Mouse (Mus musculus): Measurements from ENCODE around the gene Knop1. TPM values are rescaled to one million over a fixed set of nuclear protein-coding genes. Genes with fewer than 3 reads are reported as not detected.

The Knop1 gene
- polyA plus RNA-seq, 1 experiment from 2014 or later = 118 TPM

DNA sequence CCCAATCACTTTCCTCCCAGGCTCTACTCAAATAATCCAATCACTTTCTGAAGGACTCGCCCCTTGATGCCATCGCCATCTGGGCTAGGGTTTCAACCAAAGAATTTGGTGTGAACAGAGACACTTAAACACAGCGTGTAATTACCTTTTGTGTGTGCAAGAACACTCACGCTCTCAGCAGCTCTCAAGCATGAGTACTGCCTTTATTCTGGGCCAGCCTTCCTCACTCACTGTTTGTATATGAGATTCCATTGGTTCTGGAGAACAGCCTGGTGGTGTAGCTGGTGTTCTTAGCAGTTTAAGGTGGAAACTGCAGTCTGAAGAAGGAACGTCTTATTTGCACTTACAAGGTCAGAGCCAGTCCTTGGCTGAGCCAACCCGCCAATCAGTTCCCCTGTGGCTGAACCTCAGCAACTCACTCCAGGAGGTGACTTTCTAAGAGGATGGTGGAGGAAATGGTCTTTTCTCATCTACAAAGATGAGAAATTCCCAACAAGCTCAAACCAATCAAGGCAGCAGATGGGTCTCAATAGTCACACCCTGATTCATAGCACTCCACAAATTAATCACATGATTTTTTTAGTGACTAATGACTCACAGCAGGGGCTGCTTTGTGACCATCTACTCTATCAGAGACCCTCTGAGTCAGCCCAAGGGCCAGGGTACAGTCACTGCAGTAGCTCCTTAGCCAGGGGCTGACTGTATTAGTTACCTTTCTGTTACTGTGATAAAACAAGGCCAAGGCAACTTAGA, 31.4 kb upstream of the Knop1 start:
- no peak overlapping the region for H3K4me3 ChIP-seq (ENCODE audit: low read depth, low read length)
- no peaks in the 10 kb centered on the region for H3K27me3 ChIP-seq (ENCODE audit: control insufficient read depth, insufficient read depth, low read length)
- H3K4me1 ChIP-seq (ENCODE audit: control insufficient read depth, insufficient read depth, low read length) = peaks cover 15% of the 10 kb centered on the region
- ATAC-seq (ENCODE audit: low FRiP score) = peak; percentile 45; the same call in 1 of the 2 replicates
- 24% methylated on average over 6 of the region's 6 CpGs for WGBS
- H3K9me3 ChIP-seq (ENCODE audit: control insufficient read depth, low read length) = no peaks in the 10 kb centered on the region
- peak; percentile 90 for DNase-seq (ENCODE audit: low spot score, missing footprints)
- H3K36me3 ChIP-seq (ENCODE audit: control insufficient read depth, insufficient read depth, low read length) = no peaks in the 10 kb centered on the region
- no peak overlapping the region for H3K27ac ChIP-seq (ENCODE audit: low read depth, low read length)
- H3K4me2 ChIP-seq = no peak overlapping the region
- H3K9ac ChIP-seq (ENCODE audit: low read length) = no peak overlapping the region

DNA sequence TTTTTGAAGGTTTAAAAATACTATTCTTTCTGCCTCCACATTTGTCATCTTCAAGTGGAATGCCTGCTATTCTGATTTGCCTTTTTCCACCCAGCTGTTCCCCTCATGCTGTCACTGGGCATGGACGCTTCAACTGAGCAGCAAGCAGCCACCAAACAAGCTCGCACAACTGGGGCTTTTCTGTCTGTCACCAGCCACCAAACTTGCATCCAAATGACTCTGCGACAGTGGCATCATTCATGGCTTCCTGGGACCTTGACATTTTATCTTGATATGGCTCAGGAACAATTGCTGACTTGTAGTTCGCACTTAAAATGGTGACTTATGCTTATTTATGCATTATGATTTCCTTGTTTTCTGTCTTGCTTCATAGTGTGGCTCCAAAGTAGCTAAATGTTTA, 28.9 kb upstream of the Knop1 start:
- Histone ChIP-seq H3K4me1 (ENCODE audit: control insufficient read depth, insufficient read depth, low read length) (peaks cover 15% of the 10 kb centered on the region), H3K4me2 (no peak overlapping the region), H3K36me3 (ENCODE audit: control insufficient read depth, insufficient read depth, low read length) (no peaks in the 10 kb centered on the region), H3K9me3 (ENCODE audit: control insufficient read depth, low read length) (no peaks in the 10 kb centered on the region), H3K9ac (ENCODE audit: low read length) (no peak overlapping the region), H3K4me3 (ENCODE audit: low read depth, low read length) (no peak overlapping the region), H3K27me3 (ENCODE audit: control insufficient read depth, insufficient read depth, low read length) (no peaks in the 10 kb centered on the region), H3K27ac (ENCODE audit: low read depth, low read length) (no peak overlapping the region)
- WGBS = 84% methylated on average over 4 of the region's 4 CpGs
- ATAC-seq (ENCODE audit: low FRiP score) (no peak), DNase-seq (ENCODE audit: low spot score, missing footprints) (no peak)

DNA sequence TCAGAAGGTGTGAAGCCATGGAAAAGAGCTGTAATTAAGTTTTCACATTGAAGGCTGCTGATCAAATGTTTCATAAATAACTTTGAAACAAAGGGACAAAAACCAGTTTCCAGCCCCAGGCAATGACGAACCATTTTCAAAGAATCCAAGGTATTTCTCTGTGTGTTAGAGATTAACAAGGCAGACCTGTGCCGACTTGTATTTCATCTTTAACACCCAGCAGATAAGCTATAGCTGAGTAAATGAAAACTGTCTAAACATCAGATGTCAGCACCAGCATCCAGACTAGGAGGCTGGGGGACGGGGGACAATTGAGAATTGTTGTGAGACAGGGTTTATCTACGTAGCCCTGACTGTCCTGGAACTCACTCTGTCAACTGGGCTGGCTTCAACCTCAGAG, 27.9 kb upstream of the Knop1 start:
- Histone ChIP-seq H3K4me1 (ENCODE audit: control insufficient read depth, insufficient read depth, low read length) (peaks cover 13% of the 10 kb centered on the region), H3K27ac (ENCODE audit: low read depth, low read length) (no peak overlapping the region), H3K27me3 (ENCODE audit: control insufficient read depth, insufficient read depth, low read length) (no peaks in the 10 kb centered on the region), H3K9ac (ENCODE audit: low read length) (no peak overlapping the region), H3K9me3 (ENCODE audit: control insufficient read depth, low read length) (no peaks in the 10 kb centered on the region), H3K4me3 (ENCODE audit: low read depth, low read length) (no peak overlapping the region), H3K4me2 (no peak overlapping the region), H3K36me3 (ENCODE audit: control insufficient read depth, insufficient read depth, low read length) (no peaks in the 10 kb centered on the region)
- ATAC-seq (ENCODE audit: low FRiP score) (no peak), DNase-seq (ENCODE audit: low spot score, missing footprints) (no peak)
- WGBS = 75% methylated on average over 4 of the region's 4 CpGs

DNA sequence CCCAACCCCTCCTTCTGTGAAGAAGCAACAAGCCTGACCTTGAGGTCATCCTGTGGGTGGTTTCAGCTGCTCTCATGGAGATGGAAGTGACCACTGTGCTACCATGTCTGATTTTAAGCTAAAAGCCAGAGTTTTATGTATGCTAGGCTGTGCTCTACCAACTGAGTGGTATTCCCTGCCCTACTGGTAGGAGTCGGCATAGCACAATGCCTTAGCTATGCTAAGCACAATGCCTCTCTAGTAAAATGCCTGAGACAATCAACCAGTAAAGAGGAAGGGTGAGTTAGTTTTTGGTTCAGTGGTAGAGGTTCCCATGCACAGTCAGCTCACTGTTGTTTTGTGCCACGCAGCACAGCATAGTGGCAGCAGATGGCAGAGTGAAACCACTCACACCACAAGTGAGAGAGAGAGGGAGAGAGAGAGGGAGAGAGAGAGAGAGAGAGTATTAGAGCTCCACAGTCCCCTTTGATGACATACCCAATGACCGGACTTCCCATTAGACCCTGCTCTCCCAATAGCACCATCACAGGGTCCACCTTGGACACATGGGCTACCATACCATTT, 23.5 kb upstream of the Knop1 start:
- H3K36me3 ChIP-seq (ENCODE audit: control insufficient read depth, insufficient read depth, low read length) = no peaks in the 10 kb centered on the region
- WGBS = 79% methylated on average over 3 of the region's 3 CpGs
- H3K4me3 ChIP-seq (ENCODE audit: low read depth, low read length) = no peak overlapping the region
- H3K27me3 ChIP-seq (ENCODE audit: control insufficient read depth, insufficient read depth, low read length) = no peaks in the 10 kb centered on the region
- H3K4me1 ChIP-seq (ENCODE audit: control insufficient read depth, insufficient read depth, low read length) = no peaks in the 10 kb centered on the region
- H3K9me3 ChIP-seq (ENCODE audit: control insufficient read depth, low read length) = no peaks in the 10 kb centered on the region
- H3K27ac ChIP-seq (ENCODE audit: low read depth, low read length) = no peak overlapping the region
- H3K9ac ChIP-seq (ENCODE audit: low read length) = no peak overlapping the region
- H3K4me2 ChIP-seq = no peak overlapping the region
- DNase-seq (ENCODE audit: low spot score, missing footprints) = no peak
- 0 out of 2 replicates have a peak, but pooled peaks have one; percentile 9 for ATAC-seq (ENCODE audit: low FRiP score)

DNA sequence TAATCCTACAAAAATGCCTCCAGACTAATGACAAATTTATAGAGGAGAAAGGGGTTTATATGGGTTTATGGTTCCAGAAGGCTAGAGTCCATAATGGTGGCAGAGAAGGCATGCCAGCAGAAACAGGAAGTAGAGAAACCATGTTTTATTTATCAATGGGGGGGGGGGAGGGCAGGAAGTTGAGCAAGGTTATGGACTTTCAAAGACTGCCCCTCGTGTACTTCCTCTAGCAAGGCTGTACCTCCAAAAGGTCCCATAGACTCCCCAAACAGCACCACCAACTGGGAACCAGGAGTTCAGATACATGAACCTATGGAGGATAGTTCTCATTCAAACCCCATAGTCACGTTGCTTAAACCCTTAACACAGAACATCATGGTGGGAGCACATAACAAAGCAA, 9.3 kb upstream of the Knop1 start:
- H3K27me3 ChIP-seq (ENCODE audit: control insufficient read depth, insufficient read depth, low read length) = no peaks in the 10 kb centered on the region
- no peaks in the 10 kb centered on the region for H3K36me3 ChIP-seq (ENCODE audit: control insufficient read depth, insufficient read depth, low read length)
- no peak overlapping the region for H3K27ac ChIP-seq (ENCODE audit: low read depth, low read length)
- H3K4me2 ChIP-seq = no peak overlapping the region
- H3K9ac ChIP-seq (ENCODE audit: low read length) = no peak overlapping the region
- H3K4me1 ChIP-seq (ENCODE audit: control insufficient read depth, insufficient read depth, low read length) = no peaks in the 10 kb centered on the region
- DNase-seq (ENCODE audit: low spot score, missing footprints) (no peak), ATAC-seq (ENCODE audit: low FRiP score) (no peak)
- no peak overlapping the region for H3K4me3 ChIP-seq (ENCODE audit: low read depth, low read length)
- 82% methylated on average over 2 of the region's 2 CpGs for WGBS
- no peaks in the 10 kb centered on the region for H3K9me3 ChIP-seq (ENCODE audit: control insufficient read depth, low read length)

DNA sequence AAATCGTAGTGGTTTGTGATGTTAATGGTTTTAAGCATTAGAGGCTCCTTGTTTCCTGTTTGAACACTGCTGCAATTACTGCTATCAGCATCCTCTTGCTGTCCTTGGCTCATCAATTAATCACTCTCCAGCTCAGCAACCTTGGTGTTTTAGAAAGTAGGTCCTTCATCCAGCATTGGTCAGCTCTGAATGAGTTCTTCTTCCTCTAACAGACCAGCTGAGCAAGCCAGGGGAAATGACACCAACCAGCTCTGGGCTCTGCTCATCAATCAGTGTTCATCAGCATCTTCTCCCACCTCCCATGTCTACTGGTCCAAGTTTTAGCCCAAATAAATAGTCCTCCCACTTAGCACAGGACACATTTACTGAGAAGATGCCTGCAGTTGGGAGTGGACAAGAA, 2.6 kb upstream of the Knop1 start:
- H3K4me3 ChIP-seq (ENCODE audit: low read depth, low read length) = no peak overlapping the region
- H3K4me2 ChIP-seq = no peak overlapping the region
- no peak for ATAC-seq (ENCODE audit: low FRiP score)
- no peak overlapping the region for H3K9ac ChIP-seq (ENCODE audit: low read length)
- no peak for DNase-seq (ENCODE audit: low spot score, missing footprints)
- no peaks in the 10 kb centered on the region for H3K36me3 ChIP-seq (ENCODE audit: control insufficient read depth, insufficient read depth, low read length)
- H3K27me3 ChIP-seq (ENCODE audit: control insufficient read depth, insufficient read depth, low read length) = no peaks in the 10 kb centered on the region
- H3K27ac ChIP-seq (ENCODE audit: low read depth, low read length) = no peak overlapping the region
- 95% methylated on average over 1 of the region's 1 CpGs for WGBS
- H3K4me1 ChIP-seq (ENCODE audit: control insufficient read depth, insufficient read depth, low read length) = peaks cover 12% of the 10 kb centered on the region
- H3K9me3 ChIP-seq (ENCODE audit: control insufficient read depth, low read length) = no peaks in the 10 kb centered on the region

DNA sequence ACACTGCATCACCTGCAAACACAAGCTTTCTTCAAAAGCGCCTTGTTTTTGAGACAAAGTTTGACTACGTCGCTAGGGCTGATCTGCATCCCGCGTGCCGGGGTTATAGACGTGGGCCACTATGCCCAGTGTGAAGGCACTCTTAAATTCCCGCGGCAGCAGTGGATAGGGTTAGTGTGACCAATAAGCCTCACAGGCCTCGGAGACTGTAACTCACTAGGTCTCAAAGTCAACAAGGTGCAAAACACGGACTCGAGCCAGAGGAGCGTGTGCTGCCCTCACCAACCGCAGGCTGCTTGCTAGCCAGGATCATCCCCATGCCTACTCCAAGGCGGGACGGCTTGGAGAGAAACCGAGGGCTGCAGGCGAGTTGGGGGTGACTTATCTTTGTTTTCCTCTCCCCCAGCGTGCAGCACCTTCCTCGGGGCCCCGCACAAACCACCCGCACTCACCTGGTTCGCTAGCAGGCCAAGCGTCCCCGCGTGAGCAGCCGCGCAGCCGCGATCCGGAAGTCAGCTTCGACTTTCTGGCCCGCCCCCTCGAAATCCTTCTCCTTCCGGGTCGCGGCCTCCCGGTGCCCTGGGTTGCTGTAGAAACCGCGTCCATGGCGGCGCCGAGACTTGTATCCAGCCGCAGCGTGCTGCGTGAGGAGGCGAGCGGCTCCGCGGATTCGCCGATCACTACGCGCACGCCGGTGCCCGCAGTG, 730 bp downstream of the Knop1 start, which contains the start of gene Iqck:
Iqck (plus strand) TSS at position 582 of the 706 bp plus-strand sequence.
- peaks cover 12% of the 10 kb centered on the region for H3K4me1 ChIP-seq (ENCODE audit: control insufficient read depth, insufficient read depth, low read length)
- under 1% methylated on average over 57 of the region's 57 CpGs for WGBS
- ATAC-seq (ENCODE audit: low FRiP score) (peak; percentile 98), DNase-seq (ENCODE audit: low spot score, missing footprints) (peak; percentile 98)
- no peaks in the 10 kb centered on the region for H3K9me3 ChIP-seq (ENCODE audit: control insufficient read depth, low read length)
- peaks cover 14% of the 10 kb centered on the region for H3K36me3 ChIP-seq (ENCODE audit: control insufficient read depth, insufficient read depth, low read length)
- no peaks in the 10 kb centered on the region for H3K27me3 ChIP-seq (ENCODE audit: control insufficient read depth, insufficient read depth, low read length)
- H3K4me2 ChIP-seq = peak within 1 kb of the TSS; percentile 85
- peak within 1 kb of the TSS; percentile 74 for H3K9ac ChIP-seq (ENCODE audit: low read length)
- H3K27ac ChIP-seq (ENCODE audit: low read depth, low read length) = peak within 1 kb of the TSS; percentile 48; the same call in 1 of the 2 replicates
- H3K4me3 ChIP-seq (ENCODE audit: low read depth, low read length) = peak within 1 kb of the TSS; percentile 89

DNA sequence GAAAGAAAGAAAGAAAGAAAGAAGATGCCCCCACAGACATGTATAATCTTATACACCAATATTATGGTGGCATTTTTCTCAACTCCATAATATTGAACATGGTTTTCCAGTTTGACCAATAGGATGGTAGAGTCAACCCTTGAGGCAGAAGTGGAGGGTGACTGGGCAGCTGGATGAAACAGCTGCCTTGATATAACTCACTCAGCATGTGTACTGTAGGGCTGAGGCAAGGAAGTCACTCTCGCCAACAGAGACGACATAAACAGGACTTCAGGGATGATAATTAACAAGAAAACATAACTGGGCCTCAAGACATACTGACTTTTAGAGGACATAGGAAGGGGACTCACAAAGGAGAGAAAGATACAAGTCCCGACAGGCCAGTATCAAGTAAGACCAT, 1.4 kb downstream of the Knop1 start:
- peak overlapping the region; percentile 85 for H3K4me2 ChIP-seq
- no peak overlapping the region for H3K27ac ChIP-seq (ENCODE audit: low read depth, low read length)
- peak overlapping the region; percentile 74 for H3K9ac ChIP-seq (ENCODE audit: low read length)
- H3K27me3 ChIP-seq (ENCODE audit: control insufficient read depth, insufficient read depth, low read length) = no peaks in the 10 kb centered on the region
- no peak for DNase-seq (ENCODE audit: low spot score, missing footprints)
- H3K4me1 ChIP-seq (ENCODE audit: control insufficient read depth, insufficient read depth, low read length) = peaks cover 12% of the 10 kb centered on the region
- H3K36me3 ChIP-seq (ENCODE audit: control insufficient read depth, insufficient read depth, low read length) = peaks cover 14% of the 10 kb centered on the region
- 26% methylated on average over 3 of the region's 3 CpGs for WGBS
- H3K4me3 ChIP-seq (ENCODE audit: low read depth, low read length) = peak overlapping the region; percentile 89
- no peak for ATAC-seq (ENCODE audit: low FRiP score)
- H3K9me3 ChIP-seq (ENCODE audit: control insufficient read depth, low read length) = no peaks in the 10 kb centered on the region

DNA sequence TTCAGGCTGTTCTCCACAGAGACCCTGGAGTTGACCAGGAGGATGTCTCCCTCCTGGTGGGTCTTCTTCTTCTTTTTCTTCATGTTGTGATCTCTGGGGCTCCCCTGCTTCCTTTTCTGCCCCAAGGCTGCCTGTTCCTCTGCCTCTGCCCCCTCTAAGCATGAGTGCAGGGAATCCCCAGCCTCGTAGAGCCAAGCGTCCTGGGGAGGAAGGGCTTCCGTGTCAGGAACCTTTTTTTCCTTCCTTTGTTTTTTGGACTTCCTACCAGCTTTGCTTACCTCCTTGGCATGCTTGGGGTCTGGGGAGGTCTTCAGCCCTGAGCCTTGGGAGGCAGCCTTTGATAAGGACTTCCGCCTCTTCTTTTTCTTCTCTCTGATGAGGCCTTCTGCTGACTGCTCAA, 3.4 kb downstream of the Knop1 start:
- Histone ChIP-seq H3K36me3 (ENCODE audit: control insufficient read depth, insufficient read depth, low read length) (peaks cover 26% of the 10 kb centered on the region), H3K27me3 (ENCODE audit: control insufficient read depth, insufficient read depth, low read length) (no peaks in the 10 kb centered on the region), H3K9ac (ENCODE audit: low read length) (no peak overlapping the region), H3K27ac (ENCODE audit: low read depth, low read length) (no peak overlapping the region), H3K4me3 (ENCODE audit: low read depth, low read length) (no peak overlapping the region), H3K4me1 (ENCODE audit: control insufficient read depth, insufficient read depth, low read length) (peaks cover 12% of the 10 kb centered on the region), H3K4me2 (no peak overlapping the region), H3K9me3 (ENCODE audit: control insufficient read depth, low read length) (no peaks in the 10 kb centered on the region)
- no peak for ATAC-seq (ENCODE audit: low FRiP score)
- DNase-seq (ENCODE audit: low spot score, missing footprints) = no peak
- 83% methylated on average over 4 of the region's 4 CpGs for WGBS

Data from midbrain, embryonic 11.5 days (tissue).